ENCODE assay signal across 16 mouse cellular contexts in the genomic region with DNA sequence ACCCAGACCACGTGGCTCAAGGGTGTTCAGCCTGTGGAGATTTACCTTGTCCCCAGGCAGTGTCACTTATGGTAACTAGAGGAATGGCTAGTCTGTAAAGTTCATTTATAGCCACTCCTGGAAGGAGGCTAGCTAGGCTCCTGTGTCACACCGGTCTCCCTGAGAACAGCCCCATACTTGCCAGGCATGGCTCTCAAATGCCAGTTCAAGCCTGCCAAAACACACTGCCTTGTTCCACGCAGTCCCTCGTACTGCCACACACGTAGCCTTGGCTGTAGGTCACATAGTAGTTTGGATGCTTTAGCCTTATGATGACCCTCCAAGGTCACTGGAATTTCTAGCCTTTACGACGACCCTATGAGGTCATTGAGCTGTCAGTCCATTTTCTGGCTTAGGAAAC. TPM values are rescaled to one million over a fixed set of nuclear protein-coding genes. Genes with fewer than 3 reads are reported as not detected.
"Had no signal": no experiment of that assay in that cellular context is flagged by ENCODE, and none has a peak within 500 bp of the region (broad histone marks: within the 10 kb centered on the region; RNA-seq: fewer than 3 reads in every experiment).

No protein-coding gene starts in this region.

- H3K27ac ChIP-seq: kidney, embryonic 15.5 days; left cerebral cortex, adult 2 months; limb, embryonic 15.5 days; liver, embryonic 12.5 days; lung, embryonic 15.5 days; macrophage; midbrain, embryonic 15.5 days; neural tube, embryonic 12.5 days had no signal

- ATAC-seq: liver, embryonic 12.5 days; midbrain, embryonic 15.5 days had no signal

- H3K4me2 ChIP-seq: kidney, embryonic 15.5 days; limb, embryonic 15.5 days; liver, embryonic 12.5 days; lung, embryonic 15.5 days; midbrain, embryonic 11.5 days; midbrain, embryonic 15.5 days; neural tube, embryonic 12.5 days had no signal

- H3K4me1 ChIP-seq: midbrain, embryonic 15.5 days had no signal

- H3K9ac ChIP-seq: kidney, embryonic 15.5 days; limb, embryonic 15.5 days; liver, embryonic 12.5 days; lung, embryonic 15.5 days; midbrain, embryonic 15.5 days; neural tube, embryonic 12.5 days had no signal

- DNase-seq: kidney, postnatal 14 days; lung, postnatal 14 days; spleen, adult 18-20 months; thymus, adult 18-20 months; thymus, postnatal 25 days had no signal

- H3K9me3 ChIP-seq: kidney, embryonic 15.5 days; limb, embryonic 15.5 days; liver, embryonic 12.5 days; lung, embryonic 15.5 days; megakaryocyte, embryonic 14.5 days; midbrain, embryonic 15.5 days; neural tube, embryonic 12.5 days had no signal

- H3K36me3 ChIP-seq: kidney, embryonic 15.5 days; limb, embryonic 15.5 days; liver, embryonic 12.5 days; lung, embryonic 15.5 days; midbrain, embryonic 15.5 days; neural tube, embryonic 12.5 days had no signal

- H3K27me3 ChIP-seq: limb, embryonic 15.5 days; lung, embryonic 15.5 days; midbrain, embryonic 15.5 days; neural tube, embryonic 12.5 days had no signal

- H3K4me3 ChIP-seq: kidney, embryonic 15.5 days; left cerebral cortex, adult 2 months; limb, embryonic 15.5 days; liver, embryonic 12.5 days; lung, embryonic 15.5 days; megakaryocyte, embryonic 14.5 days; midbrain, embryonic 15.5 days; neural tube, embryonic 12.5 days had no signal

RNA-seq across cellular contexts. Expression of a gene that starts 8.4 kb away (rescaled TPM):
- total RNA-seq: neutrophil, adult 5-6 weeks had no signal
- polyA plus RNA-seq: macrophage had no signal
